Mouse (Mus musculus): ENCODE data around the gene Nme7.

- TF ChIP-seq CTCF (IDR thresholded peaks at IDR 0.05; ENCODE audit: insufficient read depth, low read depth, low read length): no peak
- no peak for TF ChIP-seq POLR2A (IDR thresholded peaks at IDR 0.05; ENCODE audit: insufficient read depth, low read depth, low read length)
Measured at GRCm38 (mm10) chr1:164460921-164461697, 157.2 kb downstream of the Nme7 start.
